Mouse (Mus musculus) intestine, embryonic 15.5 days (tissue): ENCODE measurements around the gene Tnfsfm13. TPM values are rescaled to one million over a fixed set of nuclear protein-coding genes. Genes with fewer than 3 reads are reported as not detected.
A peak's percentile ranks its signal among the peaks of the same experiment; 100 is the strongest.

ENCODE experiments used
- ATAC-seq: fragments of 200-750 bp; cut with Nextera tagmentation; 2 replicates; pipeline ENCODE4 v1.8.0; 2017; ENCODE audit warnings: moderate TSS enrichment, moderate library complexity
- H3K27ac ChIP-seq: fragments of 300-500 bp; sonication (generic); 2 replicates; pipeline ENCODE4 v1.5.1; 2015; ENCODE audit warnings: mild to moderate bottlenecking, inconsistent platforms
- H3K27me3 ChIP-seq: fragments of 300-500 bp; sonication (generic); replicated peaks from 2 replicates; pipeline ENCODE4 v1.6.1; 2015; ENCODE audit warnings: inconsistent platforms
- H3K36me3 ChIP-seq: fragments of 300-500 bp; sonication (generic); 2 replicates; pipeline ENCODE4 v1.6.1; 2015; ENCODE audit warnings: inconsistent platforms
- H3K4me1 ChIP-seq: fragments of 300-500 bp; sonication (generic); replicated peaks from 2 replicates; pipeline ENCODE4 v1.6.1; 2015; ENCODE audit warnings: inconsistent platforms
- H3K4me2 ChIP-seq: fragments of 300-500 bp; sonication (generic); replicated peaks from 2 replicates; pipeline ENCODE4 v1.6.1; 2015; ENCODE audit warnings: mild to moderate bottlenecking, inconsistent platforms
- H3K4me3 ChIP-seq: fragments of 300-500 bp; sonication (generic); replicated peaks from 2 replicates; pipeline ENCODE4 v1.5.1; 2015; ENCODE audit warnings: inconsistent platforms
- H3K9ac ChIP-seq: fragments of 300-500 bp; sonication (generic); 2 replicates; pipeline ENCODE4 v1.6.1; 2015; ENCODE audit warnings: inconsistent platforms
- H3K9me3 ChIP-seq: fragments of 300-500 bp; sonication (generic); 2 replicates; pipeline ENCODE4 v1.6.1; 2016; ENCODE audit warnings: inconsistent platforms
- WGBS: fragments of 180-500 bp; shearing (Covaris S2); methylation state at CpG from one replicate; pipeline ENCODE4 v1.1.7; 2015; 5-methylcytosine and 5-hydroxymethylcytosine counted together
- polyA plus RNA-seq: library from polyadenylated mRNA; unstranded; fragments of >200 nt; fragmentation: Nextera tagmentation; extraction: Ambion mirVana; gene quantifications from 2 replicates; pipeline ENCODE4 v1.2.1, GENCODE M21; 2015

Gene Tnfsfm13
- polyA plus RNA-seq, 1 experiment from 2014 or later = 2.6 TPM

DNA sequence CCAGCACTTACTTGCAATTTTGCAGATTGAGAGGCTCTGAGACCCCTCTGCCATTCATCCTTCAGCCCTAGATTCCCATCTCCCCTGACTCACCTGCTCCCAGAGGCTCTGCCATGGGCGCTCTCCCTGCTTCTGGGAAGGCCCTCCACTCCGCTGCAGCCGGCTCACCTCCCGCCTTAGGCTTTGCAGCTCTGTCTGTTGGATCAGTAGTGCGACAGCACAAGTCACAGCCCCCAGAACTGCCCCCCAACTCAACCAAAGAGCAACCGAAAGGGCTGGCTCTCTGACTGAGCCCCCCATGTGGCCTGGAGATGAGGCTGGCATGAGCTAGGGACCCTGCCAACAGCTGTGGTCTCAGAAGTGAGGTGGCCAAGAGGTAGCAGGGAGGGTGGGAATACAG, 11.0 kb downstream of the Tnfsfm13 start:
- Histone ChIP-seq H3K4me3 (no peak overlapping the region), H3K9ac (no peak overlapping the region; the same call in 1 of the 2 replicates), H3K36me3 (no peaks in the 10 kb centered on the region), H3K9me3 (no peaks in the 10 kb centered on the region), H3K4me1 (peaks cover 29% of the 10 kb centered on the region), H3K27me3 (no peaks in the 10 kb centered on the region), H3K4me2 (no peak overlapping the region), H3K27ac (no peak overlapping the region)
- ATAC-seq = no peak
- WGBS = 87% methylated on average over 6 of the region's 6 CpGs

GRCm38 (mm10) chr11:69684128-69684745, 11.7 kb downstream of the Tnfsfm13 start:
- no peaks in the 10 kb centered on the region for H3K36me3 ChIP-seq
- no peak overlapping the region for H3K4me3 ChIP-seq
- H3K9me3 ChIP-seq = no peaks in the 10 kb centered on the region
- WGBS = 77% methylated on average over 12 of the region's 12 CpGs
- H3K27me3 ChIP-seq = no peaks in the 10 kb centered on the region
- no peak overlapping the region for H3K4me2 ChIP-seq
- peaks cover 29% of the 10 kb centered on the region for H3K4me1 ChIP-seq
- peak overlapping the region; percentile 56; the same call in 1 of the 2 replicates for H3K27ac ChIP-seq
- ATAC-seq = peak; percentile 21; the same call in 1 of the 2 replicates
- H3K9ac ChIP-seq = no peak overlapping the region

DNA sequence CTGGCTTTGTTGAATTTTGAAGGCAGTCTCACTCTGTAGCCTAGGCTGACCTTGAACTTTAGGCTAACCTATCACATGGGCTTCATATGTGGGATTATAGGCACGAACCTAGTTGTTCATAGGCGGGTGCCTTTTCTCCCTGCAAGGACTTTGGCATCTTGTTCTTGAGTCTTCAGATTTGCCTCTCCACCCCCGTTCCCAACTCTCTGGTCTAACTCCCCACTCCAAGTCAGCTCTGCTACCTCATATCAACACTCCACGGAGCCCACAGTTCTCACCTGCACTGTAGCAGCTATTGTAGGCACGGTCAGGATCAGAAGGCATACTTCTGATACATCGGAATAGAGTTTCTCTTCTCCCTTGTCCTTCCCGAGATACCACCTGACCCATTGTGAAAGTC, 12.3 kb downstream of the Tnfsfm13 start:
- no peaks in the 10 kb centered on the region for H3K27me3 ChIP-seq
- 0 out of 2 replicates have a peak overlapping the region, but pooled peaks have one; percentile 0 for H3K9ac ChIP-seq
- no peak for ATAC-seq
- peak overlapping the region; percentile 56; the same call in 1 of the 2 replicates for H3K27ac ChIP-seq
- H3K36me3 ChIP-seq = peaks cover 3% of the 10 kb centered on the region
- H3K9me3 ChIP-seq = no peaks in the 10 kb centered on the region
- H3K4me1 ChIP-seq = peaks cover 29% of the 10 kb centered on the region
- H3K4me2 ChIP-seq = no peak overlapping the region
- no peak overlapping the region for H3K4me3 ChIP-seq
- 76% methylated on average over 7 of the region's 7 CpGs for WGBS

GRCm38 (mm10) chr11:69682840-69683533, 12.9 kb downstream of the Tnfsfm13 start:
- peaks cover 8% of the 10 kb centered on the region for H3K36me3 ChIP-seq
- WGBS = 20% methylated on average over 12 of the region's 12 CpGs
- peak; percentile 35; the same call in 1 of the 2 replicates for ATAC-seq
- H3K27ac ChIP-seq = peak overlapping the region; percentile 93
- no peaks in the 10 kb centered on the region for H3K27me3 ChIP-seq
- 0 out of 2 replicates have a peak overlapping the region, but pooled peaks have one; percentile 59 for H3K4me3 ChIP-seq
- peak overlapping the region; percentile 75 for H3K4me2 ChIP-seq
- no peaks in the 10 kb centered on the region for H3K9me3 ChIP-seq
- H3K4me1 ChIP-seq = peaks cover 29% of the 10 kb centered on the region
- H3K9ac ChIP-seq = 0 out of 2 replicates have a peak overlapping the region, but pooled peaks have one; percentile 0

DNA sequence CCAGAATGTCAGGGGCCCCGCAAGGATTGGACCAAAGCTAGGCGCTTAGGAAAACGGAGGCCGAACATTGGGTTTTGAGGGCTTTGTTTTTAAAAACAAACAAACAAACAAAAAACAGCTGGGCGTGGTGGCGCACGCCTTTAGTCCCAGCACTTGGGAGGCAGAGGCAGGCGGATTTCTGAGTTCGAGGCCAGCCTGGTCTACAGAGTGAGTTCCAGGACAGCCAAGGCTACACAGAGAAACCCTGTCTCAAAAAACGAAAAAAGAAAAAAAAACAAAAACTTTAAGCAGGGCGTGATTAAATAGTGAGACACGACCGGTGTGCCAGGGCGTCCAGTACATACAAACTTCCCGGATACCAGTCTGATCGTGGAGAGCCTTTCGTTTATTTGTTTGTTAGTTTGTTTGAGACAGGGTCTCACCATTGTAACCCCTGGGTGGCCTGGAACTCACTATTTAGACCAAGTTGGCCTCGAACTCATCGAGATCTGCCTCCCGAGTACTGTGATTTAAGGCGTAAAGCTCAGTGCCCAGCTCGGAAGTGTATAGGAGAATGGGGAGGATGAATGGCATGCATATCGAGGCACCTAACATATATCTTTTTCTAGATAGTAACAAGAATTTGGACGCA, 13.6 kb downstream of the Tnfsfm13 start:
- Histone ChIP-seq H3K36me3 (peaks cover 9% of the 10 kb centered on the region), H3K4me2 (peak overlapping the region; percentile 75), H3K9ac (peak overlapping the region; percentile 84), H3K27ac (peak overlapping the region; percentile 93), H3K4me1 (peaks cover 29% of the 10 kb centered on the region), H3K4me3 (peak overlapping the region; percentile 59), H3K9me3 (no peaks in the 10 kb centered on the region), H3K27me3 (no peaks in the 10 kb centered on the region)
- peak; percentile 16; the same call in 1 of the 2 replicates for ATAC-seq
- 24% methylated on average over 24 of the region's 24 CpGs for WGBS

DNA sequence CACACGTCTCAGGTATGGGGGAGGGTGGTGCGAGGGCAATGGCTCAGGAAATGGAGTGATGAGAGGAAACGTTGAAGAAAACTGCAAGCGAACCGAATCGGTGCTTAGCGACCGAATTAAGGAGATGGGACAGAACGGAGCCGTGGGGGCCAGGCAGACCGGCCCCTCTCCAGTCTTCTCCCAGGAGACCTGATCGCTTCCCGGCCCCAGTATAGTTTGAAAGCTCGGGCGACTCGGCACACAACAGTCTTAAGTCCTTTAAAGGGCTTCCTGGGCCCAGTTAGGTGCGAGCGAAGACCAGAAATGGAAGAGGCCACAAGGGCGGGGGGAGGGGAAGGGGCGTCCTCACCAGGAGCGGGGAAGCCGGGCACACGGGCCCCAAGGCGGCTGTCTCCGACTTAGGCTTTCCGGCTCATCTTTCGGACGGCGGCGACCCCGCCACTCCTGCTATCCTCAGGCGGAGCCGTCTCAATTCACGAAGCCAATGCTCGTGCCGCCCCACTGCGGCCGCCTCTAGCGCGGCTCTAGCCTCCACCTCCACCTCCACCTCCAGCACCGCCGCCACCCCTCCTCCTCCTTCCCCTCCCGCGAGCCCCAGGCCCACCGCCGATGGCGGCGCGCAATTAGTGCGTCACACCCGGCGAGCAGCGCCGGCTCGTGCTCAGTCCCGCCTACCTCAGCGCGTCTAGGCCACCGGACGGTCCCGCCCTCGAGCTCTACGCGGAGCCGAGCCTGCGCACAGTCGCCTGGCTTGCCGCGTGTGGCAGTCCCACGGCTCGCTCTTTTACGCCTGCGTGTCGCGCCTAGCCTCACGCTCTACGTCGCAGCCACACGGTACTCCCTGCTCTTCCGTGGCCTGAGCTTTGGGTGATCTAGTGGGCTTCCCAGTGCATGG, 14.3 kb downstream of the Tnfsfm13 start, which contains the start of gene Senp3:
TSS of gene Senp3 (minus strand) at position 771 of the 895 bp plus-strand sequence.
- H3K4me3 ChIP-seq = peak within 1 kb of the TSS; percentile 59
- ATAC-seq = peak; percentile 96
- H3K4me1 ChIP-seq = peaks cover 23% of the 10 kb centered on the region
- peak within 1 kb of the TSS; percentile 93 for H3K27ac ChIP-seq
- under 1% methylated on average over 78 of the region's 80 CpGs for WGBS
- H3K27me3 ChIP-seq = no peaks in the 10 kb centered on the region
- peaks cover 13% of the 10 kb centered on the region for H3K36me3 ChIP-seq
- peak within 1 kb of the TSS; percentile 84 for H3K9ac ChIP-seq
- peak within 1 kb of the TSS; percentile 75 for H3K4me2 ChIP-seq
- H3K9me3 ChIP-seq = no peaks in the 10 kb centered on the region

GRCm38 (mm10) chr11:69680136-69680855, 15.6 kb downstream of the Tnfsfm13 start:
- Histone ChIP-seq H3K27ac (no peak overlapping the region), H3K27me3 (no peaks in the 10 kb centered on the region), H3K4me3 (peak overlapping the region; percentile 59; the same call in 1 of the 2 replicates), H3K4me1 (peaks cover 12% of the 10 kb centered on the region), H3K9ac (peak overlapping the region; percentile 84; the same call in 1 of the 2 replicates), H3K4me2 (peak overlapping the region; percentile 75), H3K9me3 (no peaks in the 10 kb centered on the region), H3K36me3 (peaks cover 18% of the 10 kb centered on the region)
- WGBS = 91% methylated on average over 30 of the region's 30 CpGs
- ATAC-seq = no peak

GRCm38 (mm10) chr11:69679144-69679543, 16.8 kb downstream of the Tnfsfm13 start:
- Histone ChIP-seq H3K9ac (no peak overlapping the region), H3K4me2 (no peak overlapping the region), H3K27ac (no peak overlapping the region), H3K36me3 (peaks cover 24% of the 10 kb centered on the region), H3K27me3 (no peaks in the 10 kb centered on the region), H3K4me1 (peaks cover 11% of the 10 kb centered on the region), H3K9me3 (no peaks in the 10 kb centered on the region), H3K4me3 (no peak overlapping the region)
- 100% methylated on average over 2 of the region's 2 CpGs for WGBS
- ATAC-seq = no peak

DNA sequence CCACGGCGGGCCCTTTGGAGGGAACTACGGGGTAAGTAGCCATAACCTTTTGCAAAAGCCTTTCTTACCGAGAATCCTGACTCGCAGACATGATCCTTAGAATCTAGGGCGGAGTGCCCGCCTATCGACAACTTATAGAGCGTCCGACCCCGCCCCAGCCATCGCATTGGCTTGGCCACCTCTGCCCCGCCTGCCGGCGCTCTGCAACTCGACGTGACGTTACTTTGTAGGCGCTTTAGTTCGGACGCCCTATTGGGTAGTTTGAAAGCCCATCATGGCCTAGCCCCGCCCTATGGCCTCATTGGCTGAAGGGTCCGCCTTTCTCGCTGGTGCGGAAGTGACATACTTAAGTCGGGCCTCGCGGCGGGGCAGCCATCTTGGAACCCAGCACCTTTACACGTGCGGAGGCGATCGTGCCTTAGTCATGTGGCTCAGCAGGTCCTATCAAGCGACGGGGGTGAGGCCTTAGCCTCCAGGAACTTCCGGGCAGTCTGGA, 23.6 kb downstream of the Tnfsfm13 start, which contains the start of gene Eif4a1:
TSS of gene Eif4a1 (minus strand) at position 213 of the 496 bp plus-strand sequence.
- peak within 1 kb of the TSS; percentile 77 for H3K4me3 ChIP-seq
- WGBS = under 1% methylated on average over 36 of the region's 36 CpGs
- H3K36me3 ChIP-seq = peaks cover 40% of the 10 kb centered on the region

GRCm38 (mm10) chr11:69671726-69672124, 24.2 kb downstream of the Tnfsfm13 start:
- peak overlapping the region; percentile 97 for H3K9ac ChIP-seq
- no peaks in the 10 kb centered on the region for H3K9me3 ChIP-seq
- H3K36me3 ChIP-seq = peaks cover 41% of the 10 kb centered on the region
- peaks cover 12% of the 10 kb centered on the region for H3K4me1 ChIP-seq
- ATAC-seq = peak; percentile 14
- H3K27me3 ChIP-seq = no peaks in the 10 kb centered on the region
- peak overlapping the region; percentile 89 for H3K27ac ChIP-seq
- peak overlapping the region; percentile 77 for H3K4me3 ChIP-seq
- WGBS = under 1% methylated on average over 43 of the region's 43 CpGs
- H3K4me2 ChIP-seq = no peak overlapping the region; the same call in 1 of the 2 replicates

More for the DNA sequence above, 23.6 kb downstream of the Tnfsfm13 start, which contains the start of gene Eif4a1:
- H3K4me2 ChIP-seq = peak within 1 kb of the TSS; percentile 56
- peak within 1 kb of the TSS; percentile 89 for H3K27ac ChIP-seq
- peak within 1 kb of the TSS; percentile 97 for H3K9ac ChIP-seq
- peaks cover 12% of the 10 kb centered on the region for H3K4me1 ChIP-seq
- no peaks in the 10 kb centered on the region for H3K27me3 ChIP-seq
- ATAC-seq = peak; percentile 98
- no peaks in the 10 kb centered on the region for H3K9me3 ChIP-seq
